In the genomic region with DNA sequence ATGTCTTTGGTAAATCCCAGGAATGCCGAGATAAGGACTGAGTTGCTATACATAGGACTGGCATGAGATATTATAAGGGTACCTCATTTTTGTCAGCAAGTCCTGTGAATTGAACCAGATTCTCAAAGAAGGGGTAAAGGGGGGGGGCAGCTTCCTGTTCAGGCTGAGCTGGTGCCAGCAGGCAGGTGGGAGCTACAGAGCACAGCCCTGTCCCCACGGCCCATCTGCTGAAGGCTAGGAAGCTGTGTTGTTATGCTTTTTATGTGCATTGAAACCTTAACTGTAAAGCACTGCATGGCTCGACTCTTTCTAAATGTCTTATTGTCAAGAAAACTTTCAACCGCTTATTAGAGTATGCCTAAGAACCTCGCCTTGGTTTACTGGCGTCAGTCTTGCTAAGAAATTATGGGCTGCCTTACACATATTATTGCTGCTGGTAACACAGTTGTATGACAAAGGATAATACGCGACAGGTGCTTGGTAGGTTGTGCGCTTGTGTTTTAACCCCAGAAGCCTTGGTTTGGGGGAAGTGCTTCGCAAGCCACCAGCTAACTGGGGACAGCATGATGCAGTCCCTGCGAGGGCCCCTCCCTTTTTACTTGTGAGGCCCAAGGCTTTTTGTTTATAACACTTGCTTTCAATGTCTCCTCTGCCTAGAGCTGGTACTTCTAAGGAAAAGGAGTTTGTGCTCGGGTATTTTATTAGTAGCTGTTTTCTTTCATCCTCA, we compare ENCODE assay signal across 16 mouse cellular contexts.
DNase-seq lines count a peak whose midpoint lies in the region; ATAC-seq lines count a peak whose summit lies in the region.
"Had no signal": no experiment of that assay in that cellular context is flagged by ENCODE, and none has a peak within 500 bp of the region (broad histone marks: within the 10 kb centered on the region; RNA-seq: fewer than 3 reads in every experiment).

No protein-coding gene starts in this region.

- peaks cover 5% of the 10 kb centered on the region; the same call in 1 of the 2 replicates for H3K4me1 ChIP-seq in liver, embryonic 16.5 days (ENCODE audit: control insufficient read depth, low read depth, low read length)
- H3K4me1 ChIP-seq: neural tube, embryonic 12.5 days had no signal

- DNase-seq in heart, adult 11 months: peak; percentile 78
- DNase-seq in heart, adult 9 months (ENCODE audit: low spot score in 2 of 2): no peak
- DNase-seq in liver: no peak
- peak; percentile 67 to 83 for DNase-seq in thymus, adult 18-20 months
- DNase-seq in cerebellum, postnatal 10 days: no peak
- DNase-seq in adrenal gland, adult (ENCODE audit: inconsistent age in 2 of 2, low spot score in 1 of 2): no peak
- DNase-seq: cerebellum, postnatal 25 days; kidney, adult 8-10 months; kidney, postnatal 36 days; lung, adult 2 months; lung, postnatal 36 days; right cerebral cortex, postnatal 14 days had no signal

- H3K27me3 ChIP-seq in liver, embryonic 16.5 days (ENCODE audit: control insufficient read depth, insufficient read depth, low read depth, low read length): no peaks in the 10 kb centered on the region
- H3K27me3 ChIP-seq: neural tube, embryonic 12.5 days had no signal

- H3K4me2 ChIP-seq in liver, embryonic 16.5 days (ENCODE audit: low read depth, low read length): no peak overlapping the region
- H3K4me2 ChIP-seq: forebrain, embryonic 13.5 days; neural tube, embryonic 12.5 days had no signal

- WGBS in liver, embryonic 16.5 days (ENCODE audit: insufficient replicate concordance): 76% methylated on average over 12 of the region's 12 CpGs

- ATAC-seq in liver, embryonic 16.5 days (ENCODE audit: low read depth): no peak
- ATAC-seq: forebrain, embryonic 13.5 days; inflammation-experienced regulatory T-cells, adult 6 months had no signal

- no peaks in the 10 kb centered on the region for H3K36me3 ChIP-seq in liver, embryonic 16.5 days (ENCODE audit: control insufficient read depth, insufficient read depth)
- H3K36me3 ChIP-seq: neural tube, embryonic 12.5 days had no signal

- H3K9ac ChIP-seq in liver, embryonic 16.5 days (ENCODE audit: low read depth, low read length): no peak overlapping the region
- H3K9ac ChIP-seq: forebrain, embryonic 13.5 days; neural tube, embryonic 12.5 days had no signal

- H3K9me3 ChIP-seq in liver, embryonic 16.5 days (replicated peaks; ENCODE audit: control insufficient read depth, low read length): no peaks in the 10 kb centered on the region

- peak overlapping the region; percentile 22; the same call in 1 of the 2 replicates for H3K27ac ChIP-seq in liver, embryonic 16.5 days (ENCODE audit: low read length)
- H3K27ac ChIP-seq: forebrain, embryonic 13.5 days; neural tube, embryonic 12.5 days had no signal

- no peak overlapping the region for H3K4me3 ChIP-seq in liver, embryonic 16.5 days (ENCODE audit: low read depth, low read length)
- H3K4me3 ChIP-seq: forebrain, embryonic 13.5 days; neural tube, embryonic 12.5 days had no signal

Comparison
In these comparisons a context has a peak if more than half of its experiments do, and no peak if none do; other contexts are left out.
1. DNase-seq: peak in heart, adult 11 months (single experiment) and thymus, adult 18-20 months (2 of 2); none in heart, adult 9 months (0 of 2), liver (single experiment), cerebellum, postnatal 10 days (0 of 2) and adrenal gland, adult (0 of 2).